Mouse (Mus musculus) cerebellum, adult 9-10 months (tissue): ENCODE measurements around the gene Cyp2c65.
"Not testable (repeated sequence)": the region's sequence is repeated elsewhere in the genome, so short reads cannot be mapped to it uniquely, and the experiment has no call there.

Experiments used
- DNase-seq: peaks from one replicate; pipeline ENCODE4 v3.0.0; 2022

The Cyp2c65 gene

GRCm38 (mm10) chr19:39060719-39061118 lies at the start of gene Cyp2c65:
Cyp2c65 (plus strand) TSS chr19:39061015.
- DNase-seq: no peak

GRCm38 (mm10) chr19:39057928-39058327 lies 2.9 kb upstream of the Cyp2c65 start:
- no peak for DNase-seq

- not testable (repeated sequence) for DNase-seq
Observed at GRCm38 (mm10) chr19:39098779-39099178, 38.0 kb downstream of the Cyp2c65 start.

GRCm38 (mm10) chr19:39113644-39114043 lies 52.8 kb downstream of the Cyp2c65 start, which contains the start of gene Cyp2c66:
Cyp2c66 (plus strand) TSS chr19:39113898.
- DNase-seq: no peak
